Mouse (Mus musculus) intestine, embryonic 16.5 days (tissue): ENCODE data around the gene Vmn1r233. TPM values are rescaled to one million over a fixed set of nuclear protein-coding genes. Genes with fewer than 3 reads are reported as not detected.

ENCODE experiments used
- ATAC-seq: fragments of 200-750 bp; cut with Nextera tagmentation; 2 replicates; pipeline ENCODE4 v1.8.0; 2017; ENCODE audit warnings: moderate TSS enrichment, moderate library complexity
- H3K27ac ChIP-seq: fragments of 300-500 bp; sonication (generic); 2 replicates; pipeline ENCODE4 v1.5.1; 2014; ENCODE audit warnings: mild to moderate bottlenecking, low read length
- H3K27me3 ChIP-seq: fragments of 300-500 bp; sonication (generic); replicated peaks from 2 replicates; pipeline ENCODE4 v1.6.1; 2014; ENCODE audit warnings: low read length, control low read depth, mixed read lengths; ENCODE audit not compliant: control insufficient read depth, insufficient read depth
- H3K36me3 ChIP-seq: fragments of 300-500 bp; sonication (generic); 2 replicates; pipeline ENCODE4 v1.6.1; 2014; ENCODE audit warnings: low read length, control low read depth; ENCODE audit not compliant: control insufficient read depth, insufficient read depth
- H3K4me1 ChIP-seq: fragments of 300-500 bp; sonication (generic); 2 replicates; pipeline ENCODE4 v1.6.1; 2014; ENCODE audit warnings: low read length, control low read depth, mixed read lengths; ENCODE audit not compliant: control insufficient read depth, insufficient read depth
- H3K4me2 ChIP-seq: fragments of 300-500 bp; sonication (generic); 2 replicates; pipeline ENCODE4 v1.6.1; 2014; ENCODE audit warnings: low read depth, low read length, control low read depth
- H3K4me3 ChIP-seq: fragments of 300-500 bp; sonication (generic); 2 replicates; pipeline ENCODE4 v1.5.1; 2014; ENCODE audit warnings: mild to moderate bottlenecking, low read length
- H3K9ac ChIP-seq: fragments of 300-500 bp; sonication (generic); 2 replicates; pipeline ENCODE4 v1.6.1; 2014; ENCODE audit warnings: low read depth, low read length
- H3K9me3 ChIP-seq: fragments of 300-500 bp; sonication (generic); 2 replicates; pipeline ENCODE4 v1.6.1; 2016; ENCODE audit warnings: low read length, control low read depth; ENCODE audit not compliant: control insufficient read depth
- WGBS: fragments of 180-500 bp; shearing (Covaris S2); extraction: QIAGEN DNeasy Blood & Tissue Kit; methylation state at CpG from one replicate; pipeline ENCODE4 v1.1.7; 2014; 5-methylcytosine and 5-hydroxymethylcytosine counted together
- polyA plus RNA-seq: library from polyadenylated mRNA; unstranded; fragments of >200 nt; fragmentation: Nextera tagmentation; extraction: Ambion mirVana; gene quantifications from 2 replicates; pipeline ENCODE4 v1.2.1, GENCODE M21; 2015

Vmn1r233 gene
- polyA plus RNA-seq, 1 experiment from 2014 or later: not detected

- peak overlapping the region; percentile 97 for H3K27ac ChIP-seq
- H3K9ac ChIP-seq: peak overlapping the region; percentile 90
- WGBS: under 1% methylated on average over 13 of the region's 13 CpGs
- no peaks in the 10 kb centered on the region for H3K9me3 ChIP-seq
- H3K4me2 ChIP-seq: peak overlapping the region; percentile 84
- no peaks in the 10 kb centered on the region for H3K27me3 ChIP-seq
- H3K4me1 ChIP-seq: peaks cover 17% of the 10 kb centered on the region
- no peaks in the 10 kb centered on the region for H3K36me3 ChIP-seq
- H3K4me3 ChIP-seq: peak overlapping the region; percentile 94
- ATAC-seq: no peak
Observed at GRCm38 (mm10) chr17:20946026-20946565, 50.2 kb downstream of the Vmn1r233 start.

- peak; percentile 99 for ATAC-seq
- H3K27me3 ChIP-seq: no peaks in the 10 kb centered on the region
- H3K4me1 ChIP-seq: peaks cover 17% of the 10 kb centered on the region
- peak within 1 kb of the TSS; percentile 84 for H3K4me2 ChIP-seq
- under 1% methylated on average over 69 of the region's 69 CpGs for WGBS
- H3K27ac ChIP-seq: peak within 1 kb of the TSS; percentile 97
- H3K4me3 ChIP-seq: peak within 1 kb of the TSS; percentile 94
- H3K36me3 ChIP-seq: no peaks in the 10 kb centered on the region
- peak within 1 kb of the TSS; percentile 90 for H3K9ac ChIP-seq
- no peaks in the 10 kb centered on the region for H3K9me3 ChIP-seq
Observed at GRCm38 (mm10) chr17:20944985-20945891, 51.0 kb downstream of the Vmn1r233 start, which contains the start of gene Ppp2r1a. Ppp2r1a (plus strand) TSS chr17:20945311.

- no peaks in the 10 kb centered on the region for H3K27me3 ChIP-seq
- peak overlapping the region; percentile 74 for H3K9ac ChIP-seq
- H3K4me1 ChIP-seq: peaks cover 17% of the 10 kb centered on the region
- 44% methylated on average over 3 of the region's 3 CpGs for WGBS
- H3K9me3 ChIP-seq: no peaks in the 10 kb centered on the region
- H3K4me2 ChIP-seq: peak overlapping the region; percentile 60
- H3K4me3 ChIP-seq: peak overlapping the region; percentile 64
- peak overlapping the region; percentile 97 for H3K27ac ChIP-seq
- ATAC-seq: no peak
- H3K36me3 ChIP-seq: no peaks in the 10 kb centered on the region
Observed at GRCm38 (mm10) chr17:20944226-20944625, 52.0 kb downstream of the Vmn1r233 start.

Other genes with a start within 250 kb of the Vmn1r233 start
- not detected in 2 replicates for gene Vmn1r228, start 210.3 kb downstream of the Vmn1r233 start, polyA plus RNA-seq
- not detected in 2 replicates for gene Vmn1r229, start 184.9 kb downstream of the Vmn1r233 start, polyA plus RNA-seq
- not detected in 2 replicates for gene Vmn1r230, start 156.0 kb downstream of the Vmn1r233 start, polyA plus RNA-seq
- not detected in 2 replicates for gene Vmn1r231, start 91.4 kb downstream of the Vmn1r233 start, polyA plus RNA-seq
- not detected in 2 replicates for gene Vmn1r232, start 76.8 kb downstream of the Vmn1r233 start, polyA plus RNA-seq
- 352 and 364 TPM in 2 replicates for gene Ppp2r1a, start 51.2 kb downstream of the Vmn1r233 start, polyA plus RNA-seq
- 8.2 TPM in 2 replicates for gene Zfp160, start 12.4 kb upstream of the Vmn1r233 start, polyA plus RNA-seq
- gene Vmn1r234, start 229.6 kb upstream of the Vmn1r233 start, polyA plus RNA-seq: not detected in 2 replicates